Mouse (Mus musculus) gastrocnemius, adult 2 months (tissue): ENCODE measurements around the gene Entpd5. TPM values are rescaled to one million over a fixed set of nuclear protein-coding genes. Genes with fewer than 3 reads are reported as not detected.
A peak's percentile ranks its signal among the peaks of the same experiment; 100 is the strongest.

Experiments used
- DNase-seq: peaks from one replicate; pipeline ENCODE4 v3.0.0; 2022
- H3K27ac ChIP-seq: fragments of 200-600 bp; 2 replicates; pipeline ENCODE4 v1.8.1; 2022; ENCODE audit warnings: mild to moderate bottlenecking
- H3K4me3 ChIP-seq: fragments of 200-600 bp; 2 replicates; pipeline ENCODE4 v1.8.1; 2022; ENCODE audit warnings: mild to moderate bottlenecking, moderate library complexity
- CTCF ChIP-seq: fragments of 200-600 bp; IDR thresholded peaks from 2 replicates; pipeline ENCODE4 v1.8.1; 2022; ENCODE audit warnings: antibody characterized with exemption, mild to moderate bottlenecking, moderate library complexity
- intact Hi-C: fragments of 180-260 bp; cut with DNase I; formaldehyde crosslinking; loops from one replicate; pipeline ENCODE4 v1.15.1; 2025
- total RNA-seq, 2 experiments: library from RNA; stranded (reverse); gene quantifications; 2 replicates each; pipeline ENCODE4 v1.2.3; 2021

The Entpd5 gene
- total RNA-seq, 2 experiments from 2014 or later, result 12.2 to 14.4 TPM

DNA sequence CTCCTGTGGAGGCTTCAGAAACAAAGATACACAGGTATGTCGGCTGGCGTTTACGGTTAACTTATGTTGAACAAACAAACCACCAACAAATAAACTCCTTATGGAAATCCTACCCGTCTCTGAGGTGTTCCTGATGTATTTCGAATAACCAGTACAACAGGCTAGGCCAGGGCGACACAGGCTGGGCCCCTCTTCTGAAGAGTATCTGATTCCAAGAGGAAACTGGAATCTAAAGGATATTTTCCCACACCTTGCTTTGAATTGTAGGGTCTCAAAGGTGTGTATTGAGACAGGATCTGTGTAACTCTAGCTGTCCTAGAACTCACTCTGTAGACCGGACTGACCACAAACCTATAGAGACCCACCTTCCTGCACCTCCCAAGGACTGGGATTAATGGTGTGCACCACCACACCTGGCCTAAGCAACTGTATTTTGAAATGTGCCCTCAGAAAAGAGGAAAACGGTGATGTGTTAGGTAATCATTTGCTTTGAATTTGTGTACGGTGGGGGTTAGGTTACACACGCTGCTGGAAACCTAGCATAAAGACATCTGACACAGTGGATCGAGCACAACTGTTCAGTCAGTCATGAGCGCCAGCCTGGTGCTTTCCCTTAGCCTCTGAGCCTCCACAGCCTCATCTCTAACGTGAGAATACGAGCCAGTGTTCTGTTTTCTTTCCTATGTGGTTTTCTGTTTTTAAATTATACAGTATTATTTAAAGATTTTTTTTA lies 11.7 kb downstream of the Entpd5 start:
- Histone ChIP-seq H3K27ac (no peak overlapping the region), H3K4me3 (no peak overlapping the region)
- TF ChIP-seq CTCF, result no peak
- intact Hi-C loops, result no loop called here
- DNase-seq, result no peak

DNA sequence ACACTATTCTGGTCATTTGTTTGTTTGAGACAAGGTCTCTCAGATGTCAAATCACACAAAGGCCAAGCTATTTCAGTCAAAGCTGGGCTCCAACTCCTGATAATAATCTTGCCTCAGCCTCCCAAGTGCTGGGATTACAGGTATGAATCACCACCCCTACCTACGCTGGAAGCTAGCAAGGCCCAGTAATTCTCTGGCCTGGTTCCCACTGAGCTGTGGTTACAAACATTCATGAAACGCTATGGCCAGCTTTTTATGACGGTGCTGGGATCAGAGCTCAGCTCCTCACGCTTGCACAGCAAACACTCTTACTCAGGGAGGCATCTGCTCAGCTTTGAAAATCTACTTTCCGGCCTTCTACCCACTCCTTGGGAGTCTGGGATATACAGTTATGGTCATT lies 15.0 kb downstream of the Entpd5 start:
- intact Hi-C loops, result no loop called here
- no peak for TF ChIP-seq CTCF
- Histone ChIP-seq H3K27ac (no peak overlapping the region), H3K4me3 (no peak overlapping the region)
- no peak for DNase-seq

DNA sequence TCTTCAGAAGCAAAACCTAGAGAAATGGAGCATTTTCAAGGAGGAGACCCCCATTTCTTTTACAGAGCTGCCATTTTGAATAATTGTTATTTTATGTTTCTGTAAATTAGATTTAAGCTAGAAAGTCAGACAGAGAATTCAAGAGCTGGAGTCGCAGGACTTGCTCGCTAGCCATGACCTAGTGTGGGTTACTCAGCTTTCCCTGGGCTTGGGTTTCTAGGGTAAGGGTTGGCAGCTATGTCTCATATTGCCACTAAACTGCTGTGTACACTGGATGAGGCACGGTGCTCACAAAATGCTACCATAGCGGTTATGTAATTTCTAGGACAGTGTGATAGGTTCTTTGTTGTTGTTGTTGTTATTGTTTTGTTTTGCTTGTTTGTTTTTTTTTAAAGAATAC lies 16.1 kb downstream of the Entpd5 start:
- 0 out of 2 replicates have a peak overlapping the region, but pooled peaks have one; percentile 4 for H3K27ac ChIP-seq
- no peak for TF ChIP-seq CTCF
- intact Hi-C loops, result no loop called here
- no peak overlapping the region for H3K4me3 ChIP-seq
- DNase-seq, result no peak

GRCm38 (mm10) chr12:84390336-84390735 lies 18.5 kb downstream of the Entpd5 start:
- H3K27ac ChIP-seq, result no peak overlapping the region
- DNase-seq, result no peak
- no peak overlapping the region for H3K4me3 ChIP-seq
- TF ChIP-seq CTCF, result no peak
- intact Hi-C loops, result no loop called here

DNA sequence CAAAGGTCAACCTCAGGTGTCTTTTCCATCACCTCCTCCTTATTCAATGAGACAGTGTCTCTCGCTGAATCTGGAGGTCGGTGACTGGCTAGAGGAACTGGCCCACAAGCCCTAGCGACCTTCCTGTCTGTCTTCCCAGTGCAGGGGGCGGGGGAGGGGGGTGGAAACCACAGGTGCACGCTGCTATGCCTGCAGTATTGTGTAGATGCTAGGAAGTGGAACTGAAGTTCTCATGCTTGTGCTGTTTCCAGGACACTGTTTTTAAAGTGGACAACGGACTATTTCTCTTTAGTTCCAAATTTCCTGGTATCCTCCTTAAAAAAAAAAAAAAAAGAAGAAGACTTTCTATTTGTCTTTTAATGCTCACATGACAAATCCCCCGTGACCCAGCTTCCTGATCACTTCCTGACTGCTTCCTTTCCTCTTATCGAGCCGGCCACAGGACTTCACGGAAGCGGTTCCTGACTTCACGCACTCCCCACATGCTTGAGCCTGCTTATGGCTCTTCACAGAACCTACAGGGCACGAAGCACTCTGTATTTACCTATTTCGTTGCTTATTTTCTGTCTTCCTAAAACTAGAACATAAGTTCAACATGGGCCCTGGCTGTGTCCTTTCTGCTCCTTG lies 19.9 kb downstream of the Entpd5 start:
- no peak for TF ChIP-seq CTCF
- peak overlapping the region; percentile 22 for H3K4me3 ChIP-seq
- intact Hi-C loops, result no loop called here
- H3K27ac ChIP-seq, result no peak overlapping the region
- no peak for DNase-seq

DNA sequence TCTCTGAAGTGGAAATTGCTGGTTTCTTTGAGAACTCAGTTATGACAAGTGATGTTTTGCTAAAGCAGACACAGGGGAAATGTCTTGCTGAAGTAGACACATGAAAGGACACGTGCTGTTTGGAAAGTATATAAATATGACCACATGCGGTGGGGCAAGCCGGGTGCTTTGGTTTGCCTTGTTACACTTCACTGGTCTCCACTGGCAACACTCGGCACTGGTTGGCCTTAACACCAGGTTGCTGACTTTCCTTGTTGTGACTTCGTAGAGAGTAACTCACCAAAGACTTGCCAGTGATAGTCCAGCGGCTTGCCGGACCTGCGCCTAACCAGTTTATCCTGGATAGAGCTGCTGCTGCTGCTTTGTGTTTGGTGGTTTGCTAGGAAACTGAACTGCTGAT lies 20.7 kb downstream of the Entpd5 start:
- no peak overlapping the region for H3K4me3 ChIP-seq
- H3K27ac ChIP-seq, result no peak overlapping the region
- TF ChIP-seq CTCF, result no peak
- no peak for DNase-seq
- intact Hi-C loops, result no loop called here

GRCm38 (mm10) chr12:84385408-84385807 lies 23.4 kb downstream of the Entpd5 start:
- Histone ChIP-seq H3K27ac (peak overlapping the region; percentile 28; the same call in 1 of the 2 replicates), H3K4me3 (no peak overlapping the region)
- intact Hi-C loops, result no loop called here
- TF ChIP-seq CTCF, result no peak
- DNase-seq, result no peak

GRCm38 (mm10) chr12:84384644-84385081 lies 24.2 kb downstream of the Entpd5 start:
- intact Hi-C loops, result no loop called here
- no peak overlapping the region for H3K4me3 ChIP-seq
- TF ChIP-seq CTCF, result no peak
- peak; percentile 46 for DNase-seq
- H3K27ac ChIP-seq, result peak overlapping the region; percentile 28; the same call in 1 of the 2 replicates

DNA sequence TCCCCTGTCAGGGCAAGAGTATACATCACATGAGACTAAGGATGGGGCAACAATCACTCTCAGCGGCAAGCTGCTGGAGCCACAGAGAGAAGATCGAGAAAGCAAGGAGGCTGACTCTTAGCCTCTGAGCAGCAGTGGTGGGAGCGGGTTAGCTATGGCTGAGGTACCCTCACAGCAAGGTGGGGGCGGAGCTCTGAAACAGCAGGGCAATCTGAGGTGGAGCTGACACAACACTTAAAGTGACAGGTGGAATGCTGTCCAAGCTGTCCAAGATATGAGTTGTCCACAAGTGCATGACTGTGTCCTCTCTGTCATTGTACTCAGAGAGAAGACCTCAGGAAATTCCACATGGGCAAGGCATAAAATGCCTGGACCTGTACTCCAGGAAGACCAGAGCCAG lies 26.5 kb downstream of the Entpd5 start:
- TF ChIP-seq CTCF, result no peak
- intact Hi-C loops, result no loop called here
- Histone ChIP-seq H3K4me3 (no peak overlapping the region), H3K27ac (no peak overlapping the region)
- no peak for DNase-seq

- intact Hi-C loops, result no loop called here
- Histone ChIP-seq H3K4me3 (no peak overlapping the region), H3K27ac (no peak overlapping the region)
- TF ChIP-seq CTCF, result no peak
- DNase-seq, result no peak
Observed at GRCm38 (mm10) chr12:84373831-84374481, 34.9 kb downstream of the Entpd5 start.

- no peak overlapping the region for H3K27ac ChIP-seq
- TF ChIP-seq CTCF, result no peak
- no peak for DNase-seq
- no peak overlapping the region for H3K4me3 ChIP-seq
- intact Hi-C loops, result no loop called here
Observed at GRCm38 (mm10) chr12:84371647-84372046, 37.2 kb downstream of the Entpd5 start.

- no peak overlapping the region for H3K4me3 ChIP-seq
- DNase-seq, result no peak
- intact Hi-C loops, result no loop called here
- TF ChIP-seq CTCF, result no peak
- H3K27ac ChIP-seq, result no peak overlapping the region
Observed at GRCm38 (mm10) chr12:84366971-84367370, 41.9 kb downstream of the Entpd5 start.

DNA sequence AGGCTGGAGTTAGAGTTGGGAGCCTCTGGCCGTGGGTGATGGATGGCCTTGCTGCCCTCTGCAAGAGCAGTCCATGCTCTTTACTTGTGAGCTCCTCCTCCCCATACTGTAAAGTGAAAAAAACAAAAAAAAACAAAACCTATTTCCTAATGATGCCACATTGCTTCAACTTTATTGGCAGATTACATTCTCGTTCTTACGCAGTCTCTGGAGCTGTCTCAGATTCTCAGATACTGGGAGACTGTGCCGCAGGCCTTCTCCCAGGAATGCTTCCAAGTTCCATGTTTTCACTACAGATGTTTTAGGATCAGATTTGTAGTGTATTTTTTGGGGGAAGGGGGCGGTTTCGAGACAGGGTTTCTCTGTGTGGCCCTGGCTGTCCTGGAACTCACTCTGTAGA lies 43.7 kb downstream of the Entpd5 start:
- intact Hi-C loops, result no loop called here
- Histone ChIP-seq H3K4me3 (no peak overlapping the region), H3K27ac (no peak overlapping the region)
- no peak for DNase-seq
- no peak for TF ChIP-seq CTCF
